Mouse (Mus musculus): ENCODE measurements at regions not wholly inside any gene's neighbourhood (a gene's known extent, or its start where the extent isn't known, plus 50 kb on each side); places are given as distances from the start of the nearest gene placed in this dataset.

- Histone ChIP-seq H3K27ac (no peak overlapping the region), H3K9ac (no peak overlapping the region), H3K4me3 (no peak overlapping the region), H3K36me3 (no peaks in the 10 kb centered on the region), H3K27me3 (no peaks in the 10 kb centered on the region), H3K4me1 (replicated peaks) (peaks cover 10% of the 10 kb centered on the region; the same call in 1 of the 2 replicates), H3K9me3 (replicated peaks) (0 out of 2 replicates have a peak, but pooled peaks cover 3% of the 10 kb centered on the region), H3K4me2 (no peak overlapping the region)
- ATAC-seq (replicated peaks; ENCODE audit: insufficient number of reproducible peaks, insufficient read depth, low FRiP score, low read depth) = 0 out of 2 replicates have a peak, but pooled peaks have one; percentile 43
- 23% methylated on average over 5 of the region's 5 CpGs for WGBS
Measured at GRCm38 (mm10) chr2:50687222-50687621, 390.6 kb upstream of the Mmadhc start.

DNA sequence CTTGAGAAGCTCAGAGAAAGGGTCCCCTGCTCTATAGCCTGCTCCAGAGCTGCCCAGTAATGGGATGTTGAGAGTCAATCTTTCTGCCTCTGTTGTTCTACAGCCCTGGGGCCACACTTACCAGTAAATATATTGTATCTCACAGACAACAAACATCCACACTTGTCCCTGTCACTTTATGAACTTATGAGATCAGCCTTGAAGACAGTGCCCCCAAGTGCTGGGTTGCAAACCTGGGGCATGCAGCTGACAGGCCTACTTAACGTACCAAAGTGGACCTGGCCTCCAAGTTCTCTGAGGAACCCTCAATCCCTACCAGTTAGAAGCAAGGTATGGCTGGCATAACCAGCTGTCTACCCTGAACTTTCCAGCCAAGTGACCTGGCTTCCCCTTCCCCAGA lies 380.9 kb upstream of the Mmadhc start:
- 72% methylated on average over 1 of the region's 1 CpGs for WGBS
- H3K4me2 ChIP-seq = no peak overlapping the region
- H3K4me1 ChIP-seq (replicated peaks) = no peaks in the 10 kb centered on the region
- no peaks in the 10 kb centered on the region for H3K36me3 ChIP-seq
- H3K27me3 ChIP-seq = no peaks in the 10 kb centered on the region
- H3K9ac ChIP-seq = no peak overlapping the region
- no peaks in the 10 kb centered on the region for H3K9me3 ChIP-seq (replicated peaks)
- no peak for ATAC-seq (replicated peaks; ENCODE audit: insufficient number of reproducible peaks, insufficient read depth, low FRiP score, low read depth)
- H3K27ac ChIP-seq = no peak overlapping the region
- no peak overlapping the region for H3K4me3 ChIP-seq

- Histone ChIP-seq H3K4me1 (replicated peaks) (no peaks in the 10 kb centered on the region), H3K9ac (no peak overlapping the region), H3K27ac (no peak overlapping the region), H3K4me2 (no peak overlapping the region), H3K27me3 (no peaks in the 10 kb centered on the region), H3K4me3 (no peak overlapping the region), H3K36me3 (no peaks in the 10 kb centered on the region), H3K9me3 (replicated peaks) (no peaks in the 10 kb centered on the region)
- WGBS = 74% methylated on average over 7 of the region's 7 CpGs
- no peak for ATAC-seq (replicated peaks; ENCODE audit: insufficient number of reproducible peaks, insufficient read depth, low FRiP score, low read depth)
Measured at GRCm38 (mm10) chr2:50675736-50676550, 379.3 kb upstream of the Mmadhc start.

- no peak overlapping the region for H3K9ac ChIP-seq
Measured at GRCm38 (mm10) chr2:50674856-50675175, 378.2 kb upstream of the Mmadhc start.

DNA sequence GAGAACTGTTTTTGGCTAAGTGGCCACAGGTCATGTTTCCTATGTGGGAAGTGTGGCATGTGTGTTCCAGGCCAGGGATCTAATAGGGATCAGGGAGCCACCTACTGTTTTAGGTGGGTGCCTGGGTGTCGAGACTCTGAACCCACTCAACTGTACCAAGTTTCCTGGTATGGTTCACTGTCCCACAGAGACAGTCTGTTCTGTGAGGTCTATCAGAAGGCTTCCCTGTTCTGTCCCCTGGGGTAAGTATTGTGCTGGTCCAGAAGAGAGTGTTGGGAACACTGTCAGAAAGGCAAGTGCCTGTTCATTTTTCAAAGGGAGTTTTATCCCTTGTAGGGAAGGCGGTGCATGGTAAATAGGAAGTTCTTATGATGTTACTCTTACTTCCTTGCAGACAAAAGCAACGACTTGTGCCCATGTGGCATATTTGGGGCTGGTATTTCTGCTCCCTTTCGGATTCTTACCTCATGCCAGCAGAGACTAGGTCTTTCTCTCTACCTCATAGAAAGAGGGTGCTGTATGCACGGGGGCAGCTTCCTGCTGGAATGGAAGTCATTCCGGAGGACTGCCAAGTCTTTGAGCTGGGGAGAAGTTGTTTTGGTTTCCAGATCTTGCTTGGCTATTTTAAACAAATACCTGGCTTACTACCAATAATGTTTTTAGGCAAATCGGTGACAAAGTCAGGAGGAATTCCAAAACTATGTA lies 377.7 kb upstream of the Mmadhc start:
- H3K36me3 ChIP-seq = no peaks in the 10 kb centered on the region
- no peak overlapping the region for H3K27ac ChIP-seq
- no peak overlapping the region for H3K4me2 ChIP-seq
- ATAC-seq (replicated peaks; ENCODE audit: insufficient number of reproducible peaks, insufficient read depth, low FRiP score, low read depth) = no peak
- H3K9ac ChIP-seq = no peak overlapping the region
- no peaks in the 10 kb centered on the region for H3K9me3 ChIP-seq (replicated peaks)
- no peaks in the 10 kb centered on the region for H3K4me1 ChIP-seq (replicated peaks)
- WGBS = 68% methylated on average over 7 of the region's 7 CpGs
- H3K27me3 ChIP-seq = no peaks in the 10 kb centered on the region
- no peak overlapping the region for H3K4me3 ChIP-seq

More at GRCm38 (mm10) chr2:50674856-50675175, 378.2 kb upstream of the Mmadhc start:
- 75% methylated on average over 3 of the region's 3 CpGs for WGBS
- H3K36me3 ChIP-seq = no peaks in the 10 kb centered on the region
- H3K4me2 ChIP-seq = no peak overlapping the region
- no peak overlapping the region for H3K4me3 ChIP-seq
- ATAC-seq (replicated peaks; ENCODE audit: insufficient number of reproducible peaks, insufficient read depth, low FRiP score, low read depth) = no peak
- H3K9me3 ChIP-seq (replicated peaks) = no peaks in the 10 kb centered on the region
- H3K27me3 ChIP-seq = no peaks in the 10 kb centered on the region
- H3K27ac ChIP-seq = no peak overlapping the region
- no peaks in the 10 kb centered on the region for H3K4me1 ChIP-seq (replicated peaks)

GRCm38 (mm10) chr2:50669297-50669696 lies 372.7 kb upstream of the Mmadhc start:
- Histone ChIP-seq H3K27ac (no peak overlapping the region), H3K27me3 (no peaks in the 10 kb centered on the region), H3K4me1 (replicated peaks) (no peaks in the 10 kb centered on the region), H3K9me3 (replicated peaks) (no peaks in the 10 kb centered on the region), H3K4me2 (no peak overlapping the region), H3K4me3 (no peak overlapping the region), H3K9ac (no peak overlapping the region), H3K36me3 (no peaks in the 10 kb centered on the region)
- no peak for ATAC-seq (replicated peaks; ENCODE audit: insufficient number of reproducible peaks, insufficient read depth, low FRiP score, low read depth)

- 80% methylated on average over 1 of the region's 1 CpGs for WGBS
Measured at GRCm38 (mm10) chr2:50668789-50669188, 372.2 kb upstream of the Mmadhc start.

GRCm38 (mm10) chr2:50667180-50667579 lies 370.6 kb upstream of the Mmadhc start:
- no peaks in the 10 kb centered on the region for H3K4me1 ChIP-seq (replicated peaks)
- no peak overlapping the region for H3K9ac ChIP-seq
- 49% methylated on average over 3 of the region's 3 CpGs for WGBS

More at GRCm38 (mm10) chr2:50668789-50669188, 372.2 kb upstream of the Mmadhc start:
- H3K27me3 ChIP-seq = no peaks in the 10 kb centered on the region
- ATAC-seq (replicated peaks; ENCODE audit: insufficient number of reproducible peaks, insufficient read depth, low FRiP score, low read depth) = no peak
- H3K9me3 ChIP-seq (replicated peaks) = no peaks in the 10 kb centered on the region
- no peak overlapping the region for H3K27ac ChIP-seq
- H3K36me3 ChIP-seq = no peaks in the 10 kb centered on the region
- H3K4me1 ChIP-seq (replicated peaks) = no peaks in the 10 kb centered on the region
- H3K9ac ChIP-seq = no peak overlapping the region
- no peak overlapping the region for H3K4me2 ChIP-seq
- no peak overlapping the region for H3K4me3 ChIP-seq

GRCm38 (mm10) chr2:50662504-50662903 lies 365.9 kb upstream of the Mmadhc start:
- no peak for ATAC-seq (replicated peaks; ENCODE audit: insufficient number of reproducible peaks, insufficient read depth, low FRiP score, low read depth)
- Histone ChIP-seq H3K4me2 (no peak overlapping the region), H3K4me1 (replicated peaks) (no peaks in the 10 kb centered on the region)

More at GRCm38 (mm10) chr2:50667180-50667579, 370.6 kb upstream of the Mmadhc start:
- H3K4me2 ChIP-seq = no peak overlapping the region
- no peaks in the 10 kb centered on the region for H3K36me3 ChIP-seq
- no peak overlapping the region for H3K4me3 ChIP-seq
- H3K9me3 ChIP-seq (replicated peaks) = no peaks in the 10 kb centered on the region
- ATAC-seq (replicated peaks; ENCODE audit: insufficient number of reproducible peaks, insufficient read depth, low FRiP score, low read depth) = no peak
- no peaks in the 10 kb centered on the region for H3K27me3 ChIP-seq
- H3K27ac ChIP-seq = no peak overlapping the region

DNA sequence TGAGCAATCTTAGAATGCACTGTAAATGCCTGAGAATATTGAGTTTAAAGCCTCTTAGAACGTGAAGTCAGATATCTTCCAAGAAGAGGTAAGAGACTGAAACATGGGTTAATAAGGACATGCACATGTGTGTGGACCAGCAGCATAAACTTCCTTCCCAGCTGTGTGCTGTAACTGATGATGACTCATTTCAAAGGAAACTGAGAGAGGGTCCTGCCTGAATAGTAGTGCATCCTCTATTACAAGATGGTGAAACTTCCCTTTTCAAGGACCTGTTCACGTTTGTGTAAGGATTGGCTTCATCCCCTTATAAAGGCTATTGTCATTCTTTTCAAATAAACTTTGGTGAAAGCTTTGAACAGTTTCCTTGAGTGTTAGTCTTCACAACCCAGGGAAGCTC lies 363.4 kb upstream of the Mmadhc start:
- no peak overlapping the region for H3K4me2 ChIP-seq
- ATAC-seq (replicated peaks; ENCODE audit: insufficient number of reproducible peaks, insufficient read depth, low FRiP score, low read depth) = no peak
- H3K9ac ChIP-seq = no peak overlapping the region
- no peaks in the 10 kb centered on the region for H3K9me3 ChIP-seq (replicated peaks)
- no peaks in the 10 kb centered on the region for H3K27me3 ChIP-seq
- no peak overlapping the region for H3K27ac ChIP-seq
- no peak overlapping the region for H3K4me3 ChIP-seq
- 59% methylated on average over 2 of the region's 2 CpGs for WGBS
- H3K4me1 ChIP-seq (replicated peaks) = 0 out of 2 replicates have a peak, but pooled peaks cover under 1% of the 10 kb centered on the region
- H3K36me3 ChIP-seq = no peaks in the 10 kb centered on the region

More at GRCm38 (mm10) chr2:50662504-50662903, 365.9 kb upstream of the Mmadhc start:
- Histone ChIP-seq H3K36me3 (no peaks in the 10 kb centered on the region), H3K4me3 (no peak overlapping the region), H3K27ac (no peak overlapping the region), H3K27me3 (no peaks in the 10 kb centered on the region), H3K9me3 (replicated peaks) (no peaks in the 10 kb centered on the region), H3K9ac (no peak overlapping the region)
- WGBS = 61% methylated on average over 1 of the region's 1 CpGs

DNA sequence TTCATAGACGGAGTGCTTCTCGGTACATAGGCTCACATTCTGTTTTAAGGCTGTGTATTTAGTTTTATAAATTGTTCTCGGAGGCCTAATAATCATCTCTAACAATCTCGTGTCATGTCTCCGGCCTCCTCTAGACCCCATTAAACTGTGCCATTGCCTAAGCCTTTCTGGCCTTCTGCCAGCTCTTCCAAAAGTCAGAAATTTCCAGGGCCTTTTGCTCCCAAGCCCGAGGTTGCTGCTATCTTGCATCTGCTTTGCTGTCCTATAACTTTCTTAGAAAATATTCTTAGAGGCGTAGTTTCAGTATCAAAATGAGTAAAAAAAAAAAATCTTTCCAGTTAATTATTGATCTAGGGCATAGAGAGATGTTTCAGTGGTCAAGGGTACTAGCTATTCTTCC lies 361.2 kb upstream of the Mmadhc start:
- ATAC-seq (replicated peaks; ENCODE audit: insufficient number of reproducible peaks, insufficient read depth, low FRiP score, low read depth) = no peak
- no peak overlapping the region for H3K27ac ChIP-seq
- no peak overlapping the region for H3K4me3 ChIP-seq
- no peak overlapping the region for H3K4me2 ChIP-seq
- no peak overlapping the region for H3K9ac ChIP-seq
- no peaks in the 10 kb centered on the region for H3K27me3 ChIP-seq
- WGBS = 71% methylated on average over 7 of the region's 7 CpGs
- no peaks in the 10 kb centered on the region for H3K9me3 ChIP-seq (replicated peaks)
- H3K36me3 ChIP-seq = no peaks in the 10 kb centered on the region
- 0 out of 2 replicates have a peak, but pooled peaks cover 2% of the 10 kb centered on the region for H3K4me1 ChIP-seq (replicated peaks)

Data from heart, embryonic 15.5 days (tissue).